Mouse (Mus musculus) kidney, adult 11 months (tissue): ENCODE measurements around the gene Tbca.

Experiments
- DNase-seq: peaks from one replicate; pipeline ENCODE4 v3.0.0; 2022

The Tbca gene

GRCm38 (mm10) chr13:94849351-94849750 is 60.6 kb downstream of the Tbca start:
- DNase-seq = no peak

- no peak for DNase-seq
These were observed 69.4 kb downstream of the Tbca start for GRCm38 (mm10) chr13:94858016-94858575.

- no peak for DNase-seq
These were observed 70.5 kb downstream of the Tbca start for GRCm38 (mm10) chr13:94859256-94859655.

- DNase-seq = no peak
These were observed 74.0 kb downstream of the Tbca start for GRCm38 (mm10) chr13:94862491-94863230.

GRCm38 (mm10) chr13:94866906-94867305 is 78.2 kb downstream of the Tbca start:
- DNase-seq = no peak

GRCm38 (mm10) chr13:94867772-94868171 is 79.1 kb downstream of the Tbca start:
- no peak for DNase-seq

- no peak for DNase-seq
These were observed 79.8 kb downstream of the Tbca start for GRCm38 (mm10) chr13:94868478-94868950.

GRCm38 (mm10) chr13:94869541-94869940 is 80.8 kb downstream of the Tbca start:
- DNase-seq = no peak

GRCm38 (mm10) chr13:94870071-94870460 is 81.4 kb downstream of the Tbca start:
- DNase-seq = no peak

- no peak for DNase-seq
These were observed 81.9 kb downstream of the Tbca start for GRCm38 (mm10) chr13:94870461-94871186.

- DNase-seq = no peak
These were observed 83.2 kb downstream of the Tbca start for GRCm38 (mm10) chr13:94871806-94872320.

GRCm38 (mm10) chr13:94872439-94872838 is 83.7 kb downstream of the Tbca start:
- DNase-seq = no peak

GRCm38 (mm10) chr13:94873111-94874038 is 84.7 kb downstream of the Tbca start:
- no peak for DNase-seq

- DNase-seq = no peak
These were observed 85.3 kb downstream of the Tbca start for GRCm38 (mm10) chr13:94874039-94874425.

- DNase-seq = no peak
These were observed 86.1 kb downstream of the Tbca start for GRCm38 (mm10) chr13:94874656-94875395.

GRCm38 (mm10) chr13:94875396-94875880 is 86.7 kb downstream of the Tbca start, which contains the start of gene Otp:
Gene Otp, plus strand, starts transcription at chr13:94875602.
- no peak for DNase-seq

GRCm38 (mm10) chr13:94876286-94877210 is 87.8 kb downstream of the Tbca start:
- DNase-seq = no peak

- no peak for DNase-seq
These were observed 88.5 kb downstream of the Tbca start for GRCm38 (mm10) chr13:94877211-94877590.

GRCm38 (mm10) chr13:94877991-94878745 is 89.5 kb downstream of the Tbca start:
- no peak for DNase-seq

GRCm38 (mm10) chr13:94881201-94881600 is 92.5 kb downstream of the Tbca start:
- DNase-seq = no peak
